Mouse (Mus musculus) ES-Bruce4 (cell line): ENCODE data around the gene Tuba1c. TPM values are rescaled to one million over a fixed set of nuclear protein-coding genes. Genes with fewer than 3 reads are reported as not detected.

ENCODE experiments used
- H3K27ac ChIP-seq: 2 replicates; pipeline ENCODE4 v1.5.1; 2012; ENCODE audit warnings: low read length, inconsistent platforms; ENCODE audit not compliant: insufficient read depth
- H3K27me3 ChIP-seq: 2 replicates; pipeline ENCODE4 v1.6.1; 2012; ENCODE audit warnings: mild to moderate bottlenecking, low read length, inconsistent platforms; ENCODE audit not compliant: control insufficient read depth, poor library complexity, insufficient read depth, severe bottlenecking
- H3K36me3 ChIP-seq: 2 replicates; pipeline ENCODE4 v1.6.1; 2012; ENCODE audit warnings: inconsistent platforms, mild to moderate bottlenecking, low read length, moderate library complexity; ENCODE audit not compliant: control insufficient read depth, poor library complexity, insufficient read depth, severe bottlenecking
- H3K4me1 ChIP-seq: one replicate; pipeline ENCODE4 v1.8.1; 2011; ENCODE audit warnings: low read length; ENCODE audit not compliant: control insufficient read depth, insufficient read depth
- H3K4me3 ChIP-seq: 2 replicates; pipeline ENCODE4 v1.5.1; 2011; ENCODE audit warnings: low read depth, mild to moderate bottlenecking, low read length
- H3K9ac ChIP-seq: 2 replicates; pipeline ENCODE4 v1.6.1; 2012; ENCODE audit warnings: low read depth, mild to moderate bottlenecking, inconsistent platforms; ENCODE audit not compliant: poor library complexity, severe bottlenecking
- H3K9me3 ChIP-seq: replicated peaks from 2 replicates; pipeline ENCODE4 v1.6.1; 2012; ENCODE audit warnings: mild to moderate bottlenecking, low read length, inconsistent platforms; ENCODE audit not compliant: control insufficient read depth, poor library complexity, insufficient read depth, severe bottlenecking
- CTCF ChIP-seq: IDR thresholded peaks from one replicate; pipeline ENCODE4 v1.8.1; 2011; ENCODE audit warnings: low read depth, low read length
- EP300 ChIP-seq: IDR thresholded peaks from 2 replicates; pipeline ENCODE4 v1.6.1; 2011; ENCODE audit warnings: low read depth, low read length; ENCODE audit not compliant: insufficient read depth
- POLR2A ChIP-seq: IDR thresholded peaks from one replicate; pipeline ENCODE4 v1.8.1; 2011; ENCODE audit warnings: low read length; ENCODE audit not compliant: insufficient read depth
- polyA plus RNA-seq: library from polyadenylated mRNA; stranded (reverse); fragments of >200 nt; gene quantifications from 2 replicates; pipeline ENCODE4 v1.2.4, GENCODE M21; 2011; ENCODE audit warnings: low read depth; ENCODE audit not compliant: missing spikeins, insufficient read depth, insufficient read length

Tuba1c gene
- polyA plus RNA-seq, 1 experiment: 407 TPM

DNA sequence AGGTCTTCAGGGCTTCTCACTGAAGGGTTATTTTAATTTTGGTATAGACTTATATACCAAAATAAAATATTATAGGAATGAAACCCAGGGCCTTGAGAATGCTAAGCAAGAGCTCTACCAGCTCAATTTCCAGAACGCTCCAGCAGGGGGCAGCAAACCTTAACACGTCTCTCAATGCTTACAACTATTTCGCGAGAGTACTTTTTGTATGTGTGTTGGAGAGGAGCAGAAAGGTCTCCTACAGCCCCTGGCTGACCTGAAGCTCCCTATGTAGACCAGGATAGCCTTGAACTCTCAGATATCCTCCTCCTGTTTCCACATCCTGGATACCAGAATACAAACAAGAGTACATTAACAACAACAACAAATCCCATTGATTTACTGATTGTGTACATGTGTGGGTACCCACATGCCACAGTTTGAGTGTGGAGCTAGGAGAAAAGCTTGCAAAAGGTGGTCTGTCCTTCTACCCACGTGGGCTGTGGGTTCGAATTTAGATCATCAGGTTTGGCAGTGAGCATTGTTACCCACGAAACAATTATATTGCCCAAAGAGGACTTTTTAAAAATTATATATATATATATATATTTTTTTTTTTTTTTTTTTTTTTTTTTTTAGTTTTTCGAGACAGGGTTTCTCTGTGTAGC, 4.9 kb upstream of the Tuba1c start:
- no peaks in the 10 kb centered on the region for H3K36me3 ChIP-seq
- H3K4me1 ChIP-seq: no peaks in the 10 kb centered on the region
- no peak overlapping the region for H3K9ac ChIP-seq
- H3K27ac ChIP-seq: no peak overlapping the region
- no peak overlapping the region for H3K4me3 ChIP-seq
- no peaks in the 10 kb centered on the region for H3K9me3 ChIP-seq
- H3K27me3 ChIP-seq: no peaks in the 10 kb centered on the region
- TF ChIP-seq POLR2A (no peak), CTCF (peak; percentile 29)

DNA sequence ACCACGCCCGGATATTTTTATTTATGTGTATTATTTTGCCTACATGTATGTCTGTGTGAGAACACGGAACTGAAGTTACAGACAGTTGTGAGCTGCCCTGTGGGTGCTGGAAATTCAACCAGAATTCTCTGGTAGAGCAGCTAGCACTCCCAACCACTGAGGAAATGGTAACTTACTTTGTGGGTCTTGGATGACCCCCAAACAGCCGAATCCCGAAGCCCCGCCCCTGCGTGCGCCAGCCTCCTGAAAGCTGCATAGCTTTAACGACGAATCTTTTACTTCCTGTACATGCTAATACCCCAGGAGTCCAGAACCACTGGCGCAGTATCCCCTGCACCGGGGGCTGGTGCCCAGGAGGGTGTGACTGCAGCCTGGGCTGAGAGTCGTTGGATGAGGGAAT, 4.3 kb upstream of the Tuba1c start:
- Histone ChIP-seq H3K27me3 (no peaks in the 10 kb centered on the region), H3K4me3 (no peak overlapping the region), H3K27ac (no peak overlapping the region), H3K9ac (no peak overlapping the region), H3K4me1 (no peaks in the 10 kb centered on the region), H3K36me3 (no peaks in the 10 kb centered on the region), H3K9me3 (no peaks in the 10 kb centered on the region)
- no peak for TF ChIP-seq EP300
- no peak for TF ChIP-seq CTCF
- TF ChIP-seq POLR2A: no peak

- Histone ChIP-seq H3K4me1 (no peaks in the 10 kb centered on the region), H3K27ac (no peak overlapping the region), H3K27me3 (no peaks in the 10 kb centered on the region), H3K4me3 (no peak overlapping the region), H3K36me3 (no peaks in the 10 kb centered on the region), H3K9ac (no peak overlapping the region), H3K9me3 (no peaks in the 10 kb centered on the region)
- TF ChIP-seq POLR2A: no peak
- TF ChIP-seq CTCF: peak; percentile 41
Measured at GRCm38 (mm10) chr15:99026259-99026658, 3.4 kb upstream of the Tuba1c start.

DNA sequence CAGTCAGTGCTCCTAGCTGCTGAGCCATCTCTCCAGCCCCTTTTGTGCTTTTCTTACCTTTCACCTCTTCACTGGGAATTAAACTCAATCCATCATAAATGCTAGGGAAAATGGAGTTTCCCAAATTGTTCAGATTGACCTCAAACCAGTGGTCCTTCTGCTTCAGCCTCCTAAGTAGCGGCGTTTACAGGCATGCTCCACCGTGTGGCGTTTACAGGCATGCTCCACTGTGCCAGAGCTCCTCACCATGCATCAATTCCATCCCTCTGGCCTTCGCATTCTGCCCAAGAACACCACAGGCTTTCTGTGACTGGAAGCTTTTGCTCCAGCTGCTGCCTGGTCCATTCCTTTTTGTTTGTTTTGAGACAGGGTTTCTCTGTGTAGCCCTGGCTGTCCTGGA, 2.6 kb upstream of the Tuba1c start:
- Histone ChIP-seq H3K4me3 (no peak overlapping the region), H3K9me3 (no peaks in the 10 kb centered on the region), H3K36me3 (no peaks in the 10 kb centered on the region; the same call in 1 of the 2 replicates), H3K27ac (no peak overlapping the region), H3K9ac (no peak overlapping the region), H3K27me3 (no peaks in the 10 kb centered on the region), H3K4me1 (no peaks in the 10 kb centered on the region)
- TF ChIP-seq EP300: no peak
- TF ChIP-seq CTCF: peak; percentile 23

DNA sequence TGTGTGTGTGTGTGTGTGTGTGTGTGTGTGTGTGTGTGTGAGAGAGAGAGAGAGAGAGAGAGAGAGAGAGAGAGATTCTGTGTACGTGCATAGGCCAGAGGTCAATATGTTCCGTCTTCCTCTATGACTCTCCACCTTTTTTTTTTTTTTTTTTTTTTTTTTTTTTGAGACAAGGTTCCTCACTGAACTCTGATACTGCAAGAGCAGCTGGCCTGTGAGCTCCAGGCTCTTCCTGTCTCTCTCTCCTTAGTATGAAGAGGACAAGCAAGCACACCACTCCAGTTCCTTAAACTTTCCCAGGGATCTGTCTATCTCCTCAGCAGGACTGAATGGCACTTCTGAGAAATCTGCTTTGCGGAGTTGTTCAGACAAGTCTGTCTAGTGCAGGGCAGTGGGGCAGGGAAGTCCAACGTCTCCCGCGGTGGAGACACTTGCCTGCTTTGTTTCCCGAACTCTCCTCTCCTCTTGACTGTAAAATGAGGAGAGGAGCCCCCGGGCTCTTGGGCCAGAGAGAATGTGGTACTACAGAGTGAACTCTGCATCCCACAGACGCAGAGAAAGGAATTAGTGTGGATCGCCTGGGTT, 725 bp upstream of the Tuba1c start:
- peak overlapping the region; percentile 95 for H3K9ac ChIP-seq
- peak overlapping the region; percentile 79 for H3K4me3 ChIP-seq
- no peaks in the 10 kb centered on the region for H3K9me3 ChIP-seq
- no peaks in the 10 kb centered on the region for H3K27me3 ChIP-seq
- H3K27ac ChIP-seq: peak overlapping the region; percentile 95
- no peaks in the 10 kb centered on the region for H3K4me1 ChIP-seq
- peaks cover 17% of the 10 kb centered on the region for H3K36me3 ChIP-seq
- TF ChIP-seq EP300: no peak
- no peak for TF ChIP-seq CTCF
- TF ChIP-seq POLR2A: no peak

DNA sequence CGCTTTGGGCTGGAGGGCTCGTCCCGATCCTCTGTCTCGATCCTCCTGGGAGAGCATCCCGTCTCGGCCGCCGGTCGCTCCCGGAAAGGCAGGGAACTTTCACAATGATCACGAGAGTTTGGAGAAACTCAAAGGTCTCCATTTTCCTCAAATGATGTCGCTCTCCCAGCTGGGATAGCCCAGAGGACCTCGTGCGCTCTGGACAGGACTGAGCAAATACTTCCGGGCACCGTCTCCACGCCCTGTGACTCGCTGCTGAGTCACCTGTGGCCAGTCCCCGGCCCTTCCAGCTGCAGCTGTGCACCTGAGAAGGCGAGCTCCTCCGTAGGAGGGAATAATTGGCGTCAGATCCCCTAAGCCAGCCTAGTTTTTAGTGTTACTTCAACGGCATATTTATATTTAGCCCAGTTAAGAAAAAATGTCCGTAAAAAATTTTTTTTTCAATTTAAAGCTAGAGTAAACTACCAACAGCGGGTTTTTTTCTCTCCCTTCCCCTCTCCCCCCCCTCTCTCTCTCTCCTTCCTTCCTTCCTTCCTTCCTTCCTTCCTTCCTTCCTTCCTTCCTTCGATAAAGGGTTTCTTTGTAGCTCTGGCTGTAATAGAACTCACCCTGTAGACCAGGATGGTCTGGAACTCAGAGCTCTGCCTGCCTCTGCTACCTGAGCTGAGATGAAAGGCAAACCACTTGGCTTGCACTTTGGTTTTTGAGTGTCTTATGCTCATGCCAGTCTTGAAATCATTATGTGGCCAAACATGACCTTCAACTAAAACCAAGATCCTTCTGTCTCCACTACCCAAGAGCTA, 1.1 kb downstream of the Tuba1c start:
- Histone ChIP-seq H3K9me3 (no peaks in the 10 kb centered on the region), H3K27ac (peak overlapping the region; percentile 47), H3K9ac (peak overlapping the region; percentile 95), H3K36me3 (peaks cover 32% of the 10 kb centered on the region), H3K27me3 (no peaks in the 10 kb centered on the region), H3K4me1 (peaks cover 2% of the 10 kb centered on the region), H3K4me3 (peak overlapping the region; percentile 84)
- TF ChIP-seq EP300: no peak
